Mouse (Mus musculus): ENCODE results near the gene Abat.

- TF ChIP-seq POLR2A (IDR thresholded peaks at IDR 0.05; ENCODE audit: extremely low read depth, insufficient read depth, low read length) (no peak), CTCF (IDR thresholded peaks at IDR 0.05; ENCODE audit: low read depth, low read length) (no peak)
Measured at GRCm38 (mm10) chr16:8663022-8663421, 149.8 kb downstream of the Abat start.

Data from liver, adult 2 months (tissue).